Mouse (Mus musculus) urinary bladder, adult 2 months (tissue): ENCODE data around the gene Olfr866. TPM values are rescaled to one million over a fixed set of nuclear protein-coding genes. Genes with fewer than 3 reads are reported as not detected.

ENCODE experiments used
- DNase-seq: peaks from one replicate; pipeline ENCODE4 v3.0.0; 2022; ENCODE audit warnings: low spot score
- polyA plus RNA-seq: library from polyadenylated mRNA; depleted of rRNA; stranded (reverse); fragments of >200 nt; gene quantifications from 2 replicates; pipeline ENCODE4 v1.2.3, GENCODE M21; 2012; rRNA removed

The Olfr866 gene
- polyA plus RNA-seq: not detected in 2 replicates

DNA sequence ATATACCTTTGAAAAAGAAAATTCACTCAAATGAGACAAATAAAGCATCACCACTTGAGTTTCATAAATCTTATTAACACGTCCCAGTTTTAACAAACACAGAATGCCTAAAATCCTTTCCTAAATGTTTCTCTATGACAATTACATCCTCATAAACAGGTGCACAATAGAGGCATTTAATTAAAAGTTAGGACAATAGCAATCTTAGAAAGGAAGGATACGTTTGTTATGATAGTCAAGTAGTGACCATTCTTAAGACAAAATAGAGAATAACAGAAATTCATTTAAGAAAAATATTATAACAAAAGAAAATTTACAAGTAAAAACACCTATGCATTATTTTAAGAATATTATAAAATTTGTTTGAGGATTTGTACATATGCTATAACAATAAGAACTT, at the start of gene Olfr866:
Gene Olfr866, minus strand, starts transcription at position 101 of the 400 bp plus-strand sequence.
- DNase-seq: no peak

DNA sequence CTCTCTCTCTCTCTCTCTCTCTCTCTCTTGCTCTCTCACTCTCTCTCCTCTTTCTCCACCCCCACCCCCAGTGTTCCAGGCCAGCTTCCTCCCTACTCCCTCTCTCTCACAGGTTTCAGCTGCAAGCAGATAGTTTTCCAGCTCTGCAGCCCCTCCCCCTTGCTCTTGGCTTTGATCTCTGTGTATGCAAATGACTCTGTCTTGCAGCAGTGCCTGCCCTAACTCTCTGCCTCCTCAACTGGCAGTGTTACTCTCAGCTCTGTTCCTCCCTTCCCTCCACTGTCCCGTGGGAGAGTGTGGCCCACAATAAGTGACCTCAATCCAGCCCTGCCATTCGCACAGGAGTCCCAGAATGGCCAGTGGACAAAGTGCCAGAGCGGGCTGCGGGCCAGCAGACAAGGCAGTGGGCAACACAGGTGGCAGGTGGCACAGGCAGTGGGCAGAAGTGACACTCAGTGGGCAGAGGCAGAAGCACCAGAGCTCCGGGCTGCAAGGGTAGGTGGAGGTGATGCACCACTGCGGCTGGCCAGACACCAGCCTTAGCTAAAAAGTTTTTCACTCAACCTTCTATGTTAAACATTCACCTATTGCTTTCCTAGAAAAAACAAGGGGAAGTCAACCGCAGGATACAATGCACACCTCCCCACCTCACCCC, 45.8 kb upstream of the Olfr866 start:
- no peak for DNase-seq

DNA sequence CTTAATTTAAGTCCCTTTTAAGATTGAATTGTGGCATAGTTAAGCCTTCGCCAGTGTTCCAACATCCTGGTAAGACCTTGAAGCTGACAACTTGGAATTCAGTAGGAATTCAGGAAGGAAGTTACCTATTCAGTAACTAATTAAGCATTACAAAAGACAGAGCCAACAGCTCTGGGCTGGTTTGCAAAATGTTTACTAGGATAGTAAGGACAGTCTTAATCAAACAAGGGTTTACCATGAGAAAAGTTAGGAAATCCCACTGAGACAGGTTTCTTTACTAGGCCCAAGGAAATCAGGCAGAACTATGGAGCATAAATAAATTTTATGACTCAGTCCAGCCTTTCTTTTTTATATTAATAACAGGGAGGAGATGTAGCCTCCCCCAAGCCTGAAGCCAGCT, 43.5 kb upstream of the Olfr866 start:
- no peak for DNase-seq

DNA sequence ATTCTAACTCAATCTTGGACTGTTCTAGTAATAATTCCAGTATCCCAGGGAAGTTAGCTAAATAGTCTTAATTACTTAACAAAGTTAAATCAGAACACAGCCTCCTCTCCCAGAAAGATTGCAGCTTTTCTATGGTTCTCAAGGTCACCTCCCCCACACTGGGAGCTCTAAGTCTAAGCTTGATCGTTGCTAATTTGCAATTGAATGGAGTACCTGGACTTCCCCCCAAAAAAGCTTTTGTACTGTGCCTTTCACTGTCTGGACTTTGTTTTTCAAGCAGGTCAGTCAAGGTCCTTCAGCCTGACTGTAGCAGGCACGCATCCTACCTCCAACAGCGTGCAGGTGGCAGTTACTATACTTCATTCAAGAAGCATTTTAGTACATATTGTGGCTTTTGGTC, 42.4 kb upstream of the Olfr866 start:
- DNase-seq: no peak

DNA sequence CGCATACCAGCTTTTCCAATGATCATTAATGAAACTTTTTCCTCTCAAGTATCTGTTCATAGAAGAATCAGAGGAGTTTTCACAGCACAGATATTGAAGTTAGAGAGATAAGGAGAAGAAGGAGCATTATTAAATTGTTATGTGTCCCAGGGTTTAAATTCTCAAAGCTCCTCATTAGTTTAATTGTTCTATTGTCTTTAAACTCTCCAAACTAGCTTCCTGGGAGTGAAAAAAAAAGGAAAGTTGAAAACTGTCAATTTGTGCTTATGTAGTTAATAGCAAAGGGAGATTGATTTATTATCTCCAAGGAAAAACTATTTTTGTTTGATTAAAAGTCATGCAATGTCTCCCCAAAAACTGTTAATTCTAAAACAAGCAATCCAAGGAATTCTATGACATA, 29.6 kb upstream of the Olfr866 start, which contains the start of gene Olfr867:
Gene Olfr867, minus strand, starts transcription at position 101 of the 400 bp plus-strand sequence.
- no peak for DNase-seq

DNA sequence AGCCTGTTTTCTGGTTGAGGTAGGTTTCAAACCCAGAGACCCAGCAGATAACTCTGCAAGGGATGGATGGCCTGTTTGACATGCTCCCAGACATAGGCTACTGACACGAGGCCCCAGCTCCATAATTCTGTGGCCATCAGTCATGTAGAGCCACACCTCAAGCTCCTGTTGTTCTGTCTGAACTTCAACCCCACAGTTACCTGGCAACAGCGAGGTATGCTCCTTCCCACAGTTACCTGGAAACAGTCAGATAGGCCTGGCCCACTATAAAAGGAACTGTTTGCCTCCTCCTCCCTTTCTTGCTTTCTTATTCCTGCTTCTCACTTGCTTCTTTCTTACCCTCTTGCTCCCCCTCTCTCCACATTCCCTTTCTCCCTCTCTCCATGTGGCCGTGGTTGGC, 20.1 kb upstream of the Olfr866 start:
- DNase-seq: no peak

Other genes with a start within 250 kb of the Olfr866 start
- not detected in 2 replicates for gene Olfr58, start 247.8 kb downstream of the Olfr866 start, polyA plus RNA-seq
- not detected in 2 replicates for gene Olfr859, start 223.1 kb downstream of the Olfr866 start, polyA plus RNA-seq
- not detected in 2 replicates for gene Olfr860, start 178.3 kb downstream of the Olfr866 start, polyA plus RNA-seq
- not detected in 2 replicates for gene Olfr862, start 140.0 kb downstream of the Olfr866 start, polyA plus RNA-seq
- gene Olfr77, start 111.2 kb downstream of the Olfr866 start, polyA plus RNA-seq: not detected in 2 replicates
- not detected in 2 replicates for gene Olfr867, start 29.5 kb upstream of the Olfr866 start, polyA plus RNA-seq
- gene Olfr868, start 70.6 kb upstream of the Olfr866 start, polyA plus RNA-seq: not detected in 2 replicates
- gene Olfr869, start 101.0 kb upstream of the Olfr866 start, polyA plus RNA-seq: not detected in 2 replicates
- not detected in 2 replicates for gene Olfr870, start 146.0 kb upstream of the Olfr866 start, polyA plus RNA-seq
- not detected in 2 replicates for gene Olfr871, start 184.2 kb upstream of the Olfr866 start, polyA plus RNA-seq
- gene Olfr872, start 209.1 kb upstream of the Olfr866 start, polyA plus RNA-seq: not detected in 2 replicates